Mouse (Mus musculus) myocyte (in vitro differentiated cells): ENCODE data around the gene Adamts16.

Experiments
- MAX ChIP-seq: IDR thresholded peaks from one replicate; pipeline ENCODE4 v1.6.1; 2011; ENCODE audit warnings: low read depth, mild to moderate bottlenecking, control low read depth
- POLR2A ChIP-seq: IDR thresholded peaks from one replicate; pipeline ENCODE4 v1.6.1; 2011; ENCODE audit warnings: low read depth, mild to moderate bottlenecking, control low read depth, moderate library complexity; ENCODE audit not compliant: insufficient read length

DNA sequence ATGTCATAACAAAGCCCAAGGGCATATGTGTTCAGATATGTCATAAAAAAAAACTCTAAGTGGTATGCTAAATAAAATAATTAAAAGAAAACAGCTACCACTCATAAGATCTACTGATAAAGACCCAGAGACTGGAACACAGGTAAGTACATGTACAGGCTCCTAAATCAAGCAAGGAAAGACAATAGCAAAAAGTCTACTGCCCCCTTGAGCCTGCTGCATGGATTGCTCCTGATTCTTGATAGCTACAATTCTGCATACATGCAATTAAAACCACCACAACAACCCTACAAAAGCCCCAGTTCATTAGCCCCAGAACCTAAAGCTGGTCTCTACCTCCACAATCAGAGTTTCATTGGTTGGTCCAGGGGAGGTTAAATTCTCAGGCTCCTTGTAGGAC, 74.1 kb downstream of the Adamts16 start:
- TF ChIP-seq POLR2A (no peak), MAX (no peak)
